Mouse (Mus musculus) CD4-positive, CD25-positive, alpha-beta regulatory T cell, adult 2 months (primary cell): ENCODE measurements around the gene Tut1.
"Not testable (repeated sequence)": the region's sequence is repeated elsewhere in the genome, so short reads cannot be mapped to it uniquely, and the experiment has no call there.

Experiments
- DNase-seq: peaks from one replicate; pipeline ENCODE4 v3.0.0-alpha.2; 2012; ENCODE audit warnings: low read depth, low spot score

Tut1 gene

DNA sequence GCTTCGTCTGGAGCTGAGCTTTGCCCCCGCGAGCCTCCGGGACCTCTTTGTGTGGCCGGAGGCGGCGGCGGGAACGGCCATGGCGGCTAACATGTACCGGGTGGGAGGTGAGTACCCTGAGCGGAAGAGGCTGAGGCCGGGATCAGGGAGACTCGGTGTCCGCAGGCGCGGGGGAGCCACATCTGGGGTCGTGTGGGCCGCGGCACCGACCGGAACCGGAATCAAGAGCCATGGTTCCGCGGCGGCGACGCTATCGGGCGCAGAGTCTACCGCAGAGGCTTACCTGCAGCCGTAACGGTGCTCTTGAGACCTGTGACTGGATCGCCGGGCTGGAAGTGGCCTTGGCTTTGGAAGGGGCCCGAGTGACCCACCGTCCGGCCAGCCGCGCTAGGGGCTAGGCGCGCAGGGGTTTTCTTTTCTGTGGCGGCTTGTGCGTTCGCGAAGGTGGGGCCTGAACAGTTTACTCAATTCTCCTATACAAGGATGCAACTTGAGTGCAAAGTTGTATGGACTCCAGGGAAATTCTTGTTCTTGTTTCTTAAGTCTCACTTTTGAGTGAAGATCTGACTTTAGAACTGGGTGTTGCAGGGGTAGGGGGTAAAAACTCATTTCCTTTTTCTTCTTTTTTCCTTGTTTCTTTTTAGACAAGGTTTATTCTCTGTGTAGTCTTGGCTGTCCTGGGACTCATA, 11.2 kb upstream of the Tut1 start:
- peak; percentile 78 for DNase-seq

DNA sequence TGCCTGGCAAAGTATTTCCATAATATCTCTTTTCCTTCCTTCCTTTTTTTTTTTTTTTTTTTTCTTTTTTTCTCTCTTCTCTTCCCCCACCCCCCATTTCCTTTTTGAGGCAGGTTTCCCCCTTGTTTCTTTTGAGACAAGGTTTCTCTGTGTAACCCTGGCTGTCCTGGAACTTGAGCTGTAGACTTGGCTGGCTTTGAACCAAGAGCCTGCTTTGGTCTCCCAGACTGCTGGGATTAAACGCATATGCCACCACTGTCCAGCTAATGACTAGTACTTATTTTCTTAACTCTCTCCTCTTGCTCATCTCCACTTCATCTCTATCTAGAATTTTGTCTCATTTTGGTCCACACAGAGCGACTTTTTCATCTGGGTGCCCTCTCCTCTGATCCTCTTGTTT, 10.6 kb upstream of the Tut1 start:
- DNase-seq, result no peak

DNA sequence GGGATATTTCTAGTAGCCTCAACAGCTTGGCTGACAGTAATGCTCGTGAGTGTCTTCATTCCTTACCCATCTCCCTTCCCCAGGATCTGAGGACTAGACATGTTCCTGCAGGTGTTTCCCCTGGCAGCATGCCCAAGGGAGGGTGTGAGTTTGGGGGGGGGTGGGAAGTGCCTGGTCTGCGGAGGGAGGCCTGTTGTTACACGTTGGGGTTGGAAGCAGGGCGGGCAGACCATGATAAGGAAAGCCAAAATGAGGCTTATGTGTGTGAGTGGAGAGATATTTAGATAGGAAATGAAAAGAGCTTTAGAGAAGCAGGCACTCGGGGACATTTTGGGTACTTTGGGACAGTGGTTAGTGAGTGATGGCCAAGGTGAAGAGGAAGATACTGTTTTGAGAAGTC, 9.6 kb upstream of the Tut1 start:
- no peak for DNase-seq

DNA sequence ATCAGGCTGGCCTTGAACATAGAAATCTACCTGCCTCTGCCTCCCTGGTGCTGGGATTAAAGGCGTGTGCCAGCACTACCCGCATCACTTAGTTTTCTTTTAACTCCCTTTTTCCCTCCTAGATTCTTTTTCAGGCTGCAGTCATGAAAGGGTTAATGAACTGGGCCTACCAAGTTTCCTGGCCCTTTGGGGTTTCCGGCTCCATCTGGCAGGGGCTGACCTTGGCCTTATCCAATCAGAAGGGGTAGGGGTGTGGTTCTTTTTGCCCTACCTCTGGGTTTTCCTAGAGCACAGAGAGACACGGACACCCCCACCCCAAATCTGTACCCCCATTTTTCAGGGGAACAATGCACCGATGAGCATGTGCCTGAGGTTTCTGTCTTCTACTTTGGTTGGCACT, 8.9 kb upstream of the Tut1 start:
- DNase-seq, result peak; percentile 73

DNA sequence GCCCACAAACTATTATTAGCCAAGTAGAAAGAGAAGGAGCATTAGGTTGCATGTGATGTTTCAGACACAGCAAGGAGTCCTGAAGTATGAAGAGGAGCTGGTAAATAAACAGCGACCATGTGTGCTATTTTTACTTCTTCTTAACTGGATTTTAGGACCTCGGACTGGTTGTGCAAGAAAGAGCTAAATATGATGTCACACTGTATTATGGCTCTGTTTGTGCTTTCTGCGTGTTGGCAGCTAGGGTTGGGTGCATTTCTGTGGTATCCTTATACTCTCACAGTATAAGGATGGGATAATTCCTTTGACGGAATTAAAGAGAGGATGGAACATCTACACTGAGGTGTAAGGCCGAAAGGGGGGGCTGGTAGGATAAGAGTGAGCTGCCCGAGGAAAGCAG, 8.4 kb upstream of the Tut1 start:
- no peak for DNase-seq

DNA sequence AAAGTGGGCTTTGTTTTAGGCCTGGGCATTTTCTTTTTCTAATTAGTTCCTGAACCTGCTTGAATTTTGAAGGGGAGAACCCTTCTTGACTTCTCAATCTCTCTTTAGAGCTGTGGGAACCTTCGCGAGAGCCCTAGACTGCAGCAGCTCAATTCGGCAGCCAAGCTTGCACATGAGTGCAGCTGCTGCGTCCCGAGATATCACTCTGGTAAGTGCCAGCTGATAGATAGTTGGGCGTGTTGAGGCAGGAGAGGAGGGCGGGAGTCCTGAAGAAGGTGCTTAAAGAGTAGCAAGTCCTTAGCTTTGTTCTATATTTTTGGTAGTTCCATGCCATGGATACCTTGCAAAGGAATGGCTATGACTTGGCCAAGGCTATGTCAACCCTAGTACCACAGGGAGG, 6.7 kb upstream of the Tut1 start:
- DNase-seq, result no peak

DNA sequence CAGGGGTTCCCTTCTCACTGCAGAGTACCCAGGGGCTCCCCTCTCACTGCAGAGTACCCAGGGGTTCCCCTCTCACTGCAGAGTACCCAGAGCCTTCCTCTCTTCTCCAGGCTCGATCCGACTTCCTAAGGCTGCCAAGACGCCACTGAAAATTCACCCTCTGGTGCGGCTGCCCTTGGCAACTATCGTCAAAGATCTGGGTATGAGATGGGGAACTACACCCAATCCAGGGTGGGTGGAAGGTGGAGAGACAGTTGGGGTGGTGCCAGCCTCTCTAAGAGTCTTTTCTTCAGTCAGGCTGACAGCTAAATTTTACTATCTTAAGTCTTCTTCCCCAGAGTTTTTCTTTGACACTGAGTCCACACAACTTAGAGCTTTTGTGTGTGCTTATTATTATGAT, 3.5 kb upstream of the Tut1 start:
- DNase-seq, result no peak

DNA sequence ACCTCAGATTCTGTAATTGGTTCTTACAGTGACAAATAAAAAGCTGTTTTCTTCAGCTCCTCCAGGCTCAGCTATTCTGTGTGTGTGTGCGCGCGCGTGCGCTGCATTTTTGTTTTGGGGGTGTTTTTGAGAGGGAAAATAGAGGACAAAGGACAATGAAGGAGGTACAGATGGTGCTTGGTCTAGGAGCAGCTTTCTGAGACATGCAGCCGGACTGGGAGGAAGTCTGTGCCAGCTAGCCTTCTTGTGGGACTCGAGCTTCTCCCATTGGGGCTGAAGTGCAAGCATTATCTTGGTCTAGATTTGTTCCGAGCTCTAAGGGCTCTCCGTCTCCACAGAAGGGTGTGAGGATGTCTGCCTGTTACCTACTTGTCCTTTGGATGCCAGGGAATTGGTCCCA, 1.4 kb upstream of the Tut1 start:
- no peak for DNase-seq

DNA sequence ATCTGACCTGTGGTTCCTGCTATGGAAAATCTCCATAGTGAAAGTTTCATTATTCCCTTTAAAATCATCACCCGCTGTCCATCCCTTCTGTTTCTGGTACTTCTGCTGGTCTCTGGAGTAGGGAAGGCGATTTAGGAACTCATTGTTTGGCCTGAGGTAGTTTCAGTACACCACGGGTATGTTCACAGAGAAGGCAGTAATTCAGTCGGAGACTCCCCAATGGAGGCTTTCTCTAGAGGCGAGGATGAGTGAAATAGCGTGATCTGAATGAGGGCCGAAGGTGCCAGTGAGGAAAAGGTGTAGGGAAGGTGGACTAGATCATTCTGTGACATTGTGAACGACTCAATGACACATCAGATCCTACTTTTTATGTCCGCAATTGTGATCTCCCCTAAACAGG, 524 bp downstream of the Tut1 start:
- peak; percentile 28 for DNase-seq

DNA sequence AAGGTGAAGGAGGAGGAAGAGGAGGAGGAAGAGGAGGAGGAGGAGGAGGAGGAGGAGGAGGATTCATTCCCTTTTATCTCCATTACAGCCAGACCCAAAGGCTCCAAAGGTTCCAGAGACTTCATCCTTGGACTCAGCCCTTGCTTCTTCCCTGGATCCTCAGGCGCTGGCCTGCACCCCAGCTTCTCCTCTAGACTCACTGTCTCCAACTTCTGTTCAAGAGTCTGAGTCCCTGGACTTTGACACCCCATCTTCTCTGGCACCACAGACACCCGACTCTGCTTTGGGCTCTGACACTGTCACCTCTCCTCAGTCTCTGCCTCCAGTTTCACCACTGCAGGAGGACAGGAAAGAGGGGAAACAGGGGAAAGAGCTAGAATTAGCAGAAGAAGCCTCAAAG, 8.6 kb downstream of the Tut1 start:
- DNase-seq, result no peak

DNA sequence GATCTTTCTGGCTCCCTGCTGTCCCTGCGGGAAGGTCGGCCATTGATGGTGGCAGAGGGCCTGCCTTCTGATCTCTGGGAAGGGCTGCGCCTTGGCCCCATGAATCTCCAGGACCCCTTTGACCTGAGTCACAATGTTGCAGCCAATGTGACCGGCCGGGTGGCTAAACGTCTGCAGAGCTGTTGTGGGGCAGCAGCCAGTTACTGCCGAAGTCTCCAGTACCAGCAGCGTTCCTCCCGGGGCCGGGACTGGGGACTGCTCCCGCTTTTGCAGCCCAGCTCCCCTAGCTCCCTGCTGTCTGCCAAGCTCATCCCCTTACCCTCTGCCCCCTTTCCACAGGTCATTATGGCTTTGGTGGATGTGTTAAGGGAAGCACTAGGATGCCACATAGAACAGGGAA, 11.4 kb downstream of the Tut1 start:
- no peak for DNase-seq

DNA sequence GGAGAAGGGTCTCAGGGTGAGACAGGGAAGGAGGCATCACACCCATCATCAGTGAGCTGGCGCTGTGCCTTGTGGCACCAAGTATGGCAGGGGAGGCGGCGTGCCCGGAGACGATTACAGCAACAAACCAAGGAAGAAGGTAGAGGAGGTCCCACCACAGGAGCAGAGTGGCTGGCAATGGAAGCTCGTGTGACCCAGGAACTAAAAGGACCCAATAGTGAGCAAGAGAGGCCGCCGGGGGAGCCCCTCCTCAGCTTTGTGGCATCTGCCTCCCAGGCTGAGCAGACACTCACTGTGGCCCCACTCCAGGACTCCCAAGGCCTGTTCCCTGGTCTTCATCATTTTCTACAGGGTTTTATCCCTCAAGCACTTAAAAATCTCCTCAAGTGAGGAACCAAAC, 12.1 kb downstream of the Tut1 start:
- DNase-seq, result no peak

DNA sequence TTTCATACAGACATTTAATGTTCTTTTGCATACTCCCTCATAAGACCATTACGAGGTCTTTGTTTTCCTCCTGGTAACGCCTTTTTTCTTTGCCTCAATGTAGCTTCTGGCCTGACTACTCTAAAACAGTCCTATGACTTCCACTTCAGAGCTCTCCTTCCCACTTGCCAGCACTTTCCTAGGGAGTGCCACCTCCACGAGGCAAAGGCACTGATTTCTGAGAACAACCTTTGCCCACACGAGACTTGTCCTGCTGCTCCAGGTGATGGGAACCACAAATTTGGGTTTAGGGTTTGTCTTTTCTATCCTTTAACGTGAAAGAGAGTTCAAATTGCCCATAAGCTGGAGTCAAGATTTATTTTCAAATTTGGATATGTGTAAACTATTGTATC, 12.5 kb downstream of the Tut1 start:
- no peak for DNase-seq

DNA sequence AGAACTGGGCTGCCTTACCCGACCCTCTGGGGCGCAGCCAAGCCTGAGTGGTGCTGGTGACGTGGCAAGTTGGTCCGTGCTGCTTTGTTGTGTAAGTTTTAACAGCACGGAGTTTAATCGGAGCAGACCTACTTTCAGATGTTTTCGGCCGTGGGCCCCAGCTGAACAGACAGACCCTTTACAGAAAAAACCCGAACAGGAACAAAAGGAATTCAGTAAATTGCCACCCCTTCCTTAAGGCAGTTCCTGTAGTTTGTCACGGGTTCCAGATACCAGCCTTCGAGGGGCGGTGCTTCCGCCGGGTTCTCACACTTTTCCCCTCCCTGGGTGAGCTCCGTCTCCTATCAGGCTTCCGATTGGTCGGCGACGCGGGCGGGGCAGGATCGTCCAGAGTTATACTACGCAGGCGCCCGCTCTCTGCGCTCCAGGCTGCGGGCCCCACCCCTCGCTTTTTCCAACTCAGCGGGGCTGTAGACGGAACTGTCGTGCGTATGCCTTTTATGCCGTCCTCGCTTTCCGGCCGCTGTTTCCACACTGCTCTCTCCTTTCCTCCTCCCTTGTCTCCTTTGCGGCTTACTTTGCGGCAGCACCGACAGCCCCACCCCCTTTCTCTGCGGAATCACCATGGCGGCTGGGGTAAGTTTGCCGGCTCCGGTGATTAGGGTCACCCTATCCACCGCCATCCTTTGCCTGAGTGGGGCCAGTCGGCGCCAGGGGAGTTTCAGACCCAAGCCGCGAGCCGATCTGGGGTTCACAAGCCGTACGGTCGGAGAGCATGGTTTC, 13.1 kb downstream of the Tut1 start, which contains the start of gene Eef1g:
Eef1g (plus strand) TSS at position 452 of the 783 bp plus-strand sequence.
- DNase-seq, result peak; percentile 99

DNA sequence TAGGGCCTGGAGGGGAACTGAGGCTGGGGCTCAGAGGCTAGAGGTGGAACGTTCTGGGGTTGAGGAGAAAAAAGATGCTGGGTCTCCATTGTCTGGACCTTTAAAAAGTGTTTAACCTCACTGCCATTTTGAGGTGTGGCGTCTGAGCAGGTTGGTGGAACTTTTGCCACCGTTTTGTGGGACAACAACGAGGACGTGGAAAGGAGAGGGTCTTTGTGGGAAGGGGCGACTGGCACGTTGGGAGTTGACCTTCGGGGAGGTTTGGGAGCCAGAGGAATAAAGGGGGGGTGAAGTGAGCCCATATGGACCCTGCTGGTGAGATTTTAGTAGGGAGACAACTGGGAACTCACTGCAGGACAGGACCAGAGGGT, 13.7 kb downstream of the Tut1 start:
- DNase-seq, result no peak

DNA sequence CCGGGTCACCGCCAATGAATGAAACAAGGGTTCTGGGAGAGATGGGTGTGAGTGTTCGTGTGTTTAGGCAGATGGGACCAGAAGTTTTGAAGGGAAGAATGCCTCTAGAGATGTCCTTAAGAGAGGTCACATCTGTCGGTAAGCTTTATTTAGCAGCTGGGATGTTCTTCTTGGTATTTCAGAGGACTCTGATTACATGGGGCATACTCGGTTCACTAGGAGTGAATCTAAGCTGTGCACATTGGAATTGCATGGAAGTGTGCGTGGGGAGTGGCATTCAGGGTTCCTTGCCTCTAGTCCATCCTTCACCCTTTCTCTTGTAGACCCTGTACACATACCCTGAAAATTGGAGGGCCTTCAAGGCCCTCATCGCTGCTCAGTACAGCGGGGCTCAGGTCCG, 14.2 kb downstream of the Tut1 start:
- DNase-seq, result no peak

DNA sequence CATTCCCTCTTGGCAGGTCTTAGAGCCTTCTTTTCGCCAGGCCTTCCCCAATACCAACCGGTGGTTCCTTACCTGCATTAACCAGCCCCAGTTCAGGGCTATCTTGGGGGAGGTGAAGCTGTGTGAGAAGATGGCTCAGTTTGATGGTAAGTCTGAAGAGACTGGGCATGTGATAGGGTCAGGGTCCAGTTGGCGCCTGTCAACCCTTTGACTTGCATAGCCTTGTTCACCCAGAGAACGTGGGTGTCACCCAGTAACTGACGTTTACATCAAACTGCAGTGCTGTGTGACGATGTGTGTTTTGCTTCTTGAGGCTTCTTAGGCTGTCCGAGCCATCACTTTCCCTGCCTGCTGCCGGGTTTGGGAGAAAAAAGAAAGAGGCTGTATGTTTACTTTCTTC, 18.8 kb downstream of the Tut1 start:
- DNase-seq, result not testable (repeated sequence)

DNA sequence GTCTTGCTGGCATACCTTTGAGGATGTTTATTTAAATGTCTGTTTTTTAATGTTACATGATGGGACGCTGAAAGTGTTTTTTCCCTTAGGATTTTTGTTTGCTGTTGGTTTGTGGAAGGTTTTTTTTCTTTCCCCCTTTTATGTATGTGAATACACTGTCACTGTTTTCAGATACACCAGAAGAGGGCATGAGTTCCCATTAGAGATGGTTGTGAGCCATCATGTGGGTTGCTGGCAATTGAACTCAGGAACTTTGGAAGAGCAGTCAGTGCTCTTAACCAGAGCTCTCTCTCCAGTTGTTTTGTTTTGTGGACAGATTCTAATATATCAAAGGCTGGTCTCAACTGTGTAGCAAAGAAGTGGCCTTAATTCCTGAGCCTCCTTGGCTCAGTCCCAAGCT, 21.0 kb downstream of the Tut1 start:
- no peak for DNase-seq

DNA sequence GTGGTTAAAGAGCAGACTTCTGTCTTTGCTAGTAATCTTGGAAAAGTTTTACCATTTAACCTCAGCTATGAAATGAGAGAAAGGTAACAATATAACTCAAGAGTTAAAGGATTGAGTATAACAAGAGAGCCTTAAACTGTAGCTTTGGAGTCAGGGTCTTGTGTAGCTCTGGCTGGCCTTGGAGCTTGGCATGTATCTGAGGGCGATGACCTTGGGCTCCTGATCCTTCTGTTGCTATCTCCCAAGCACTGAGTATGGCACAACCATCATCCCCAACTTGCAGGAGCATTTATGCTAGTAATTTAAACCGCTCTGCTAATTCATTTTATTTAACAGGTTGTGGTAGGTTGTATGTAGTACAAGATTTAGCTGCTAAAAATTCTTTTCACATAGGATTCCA, 21.8 kb downstream of the Tut1 start:
- DNase-seq, result no peak

DNA sequence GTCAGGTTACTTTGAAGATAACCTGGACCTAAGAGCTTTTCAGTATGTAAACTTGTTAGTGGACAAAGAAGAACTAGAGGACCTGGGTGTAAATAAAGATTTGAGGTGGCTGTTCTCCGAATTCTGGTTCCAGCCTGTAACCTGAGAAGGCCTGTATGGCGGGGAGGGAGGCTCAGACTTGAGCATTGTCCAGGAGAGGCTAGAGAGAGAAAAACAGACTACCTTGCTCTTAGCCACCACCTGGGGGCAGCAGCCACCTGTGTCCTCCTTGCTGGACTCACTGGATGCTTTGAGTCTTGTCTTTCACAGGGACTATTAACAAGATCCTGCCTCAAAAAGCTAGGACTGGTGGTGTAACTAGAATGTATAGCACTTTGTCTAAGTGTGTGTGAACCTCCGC, 22.9 kb downstream of the Tut1 start:
- peak; percentile 88 for DNase-seq

DNA sequence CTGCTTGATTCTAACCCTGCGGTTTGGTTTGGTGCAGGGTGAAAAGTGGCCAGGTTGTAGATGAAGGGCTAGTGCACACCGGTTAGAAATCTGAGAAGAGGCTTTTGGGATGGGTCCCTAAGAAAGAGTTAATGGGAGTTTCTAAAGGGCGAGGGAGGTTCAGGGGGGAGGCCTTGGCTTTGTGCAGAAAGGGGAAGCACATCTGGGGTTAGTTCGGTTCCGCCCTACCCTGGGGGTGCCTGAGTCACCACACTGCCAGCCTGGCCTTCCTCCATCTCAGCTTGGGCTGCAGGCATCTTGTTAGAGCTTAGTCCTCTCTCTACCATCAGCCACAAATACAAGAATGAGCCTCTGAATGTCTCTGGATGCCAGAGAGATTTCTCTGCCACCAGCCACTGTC, 27.1 kb downstream of the Tut1 start:
- DNase-seq, result peak; percentile 46

DNA sequence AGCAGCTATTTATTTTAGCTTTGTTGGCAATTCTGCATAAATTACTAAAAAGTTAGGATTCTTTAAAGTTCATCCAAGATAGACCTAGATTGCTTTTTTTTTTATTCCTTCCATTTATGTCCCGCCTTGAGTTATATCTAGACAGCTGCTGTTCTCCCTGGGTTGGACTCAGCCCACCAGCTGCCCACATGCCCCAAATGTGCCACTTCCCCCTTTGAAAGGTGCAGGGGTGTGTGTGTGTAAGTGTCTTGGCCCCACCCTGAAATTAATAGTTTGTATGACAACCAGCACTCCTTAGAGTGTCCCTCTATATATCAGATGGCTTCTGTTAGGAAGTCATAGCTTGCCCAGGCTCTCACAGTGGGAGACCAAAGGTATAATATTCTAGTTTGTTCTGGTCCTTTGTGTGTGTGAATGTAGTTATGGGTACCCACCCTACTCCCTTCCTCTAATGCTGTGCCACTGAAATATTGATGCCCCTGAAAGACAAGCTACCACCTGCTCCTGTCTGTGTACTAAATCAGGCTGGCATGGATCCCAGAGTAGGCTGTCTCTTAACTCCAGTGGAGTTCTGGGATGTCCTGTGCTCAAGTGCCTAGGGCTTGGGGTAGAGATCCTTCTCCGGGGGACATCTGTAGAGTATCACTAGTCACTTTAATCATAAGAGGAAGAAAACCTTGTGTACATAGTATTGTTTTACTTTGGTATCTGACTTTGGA, 28.0 kb downstream of the Tut1 start:
- DNase-seq, result no peak
